Mouse (Mus musculus): ENCODE results near the gene Smok3a. TPM values are rescaled to one million over a fixed set of nuclear protein-coding genes. Genes with fewer than 3 reads are reported as not detected.
A peak's percentile ranks its signal among the peaks of the same experiment; 100 is the strongest.
"Not testable (repeated sequence)": the region's sequence is repeated elsewhere in the genome, so short reads cannot be mapped to it uniquely, and the experiment has no call there.

The Smok3a gene
- not detected in 2 replicates for polyA plus RNA-seq (2015; fragmentation: Nextera tagmentation; extraction: Ambion mirVana)

DNA sequence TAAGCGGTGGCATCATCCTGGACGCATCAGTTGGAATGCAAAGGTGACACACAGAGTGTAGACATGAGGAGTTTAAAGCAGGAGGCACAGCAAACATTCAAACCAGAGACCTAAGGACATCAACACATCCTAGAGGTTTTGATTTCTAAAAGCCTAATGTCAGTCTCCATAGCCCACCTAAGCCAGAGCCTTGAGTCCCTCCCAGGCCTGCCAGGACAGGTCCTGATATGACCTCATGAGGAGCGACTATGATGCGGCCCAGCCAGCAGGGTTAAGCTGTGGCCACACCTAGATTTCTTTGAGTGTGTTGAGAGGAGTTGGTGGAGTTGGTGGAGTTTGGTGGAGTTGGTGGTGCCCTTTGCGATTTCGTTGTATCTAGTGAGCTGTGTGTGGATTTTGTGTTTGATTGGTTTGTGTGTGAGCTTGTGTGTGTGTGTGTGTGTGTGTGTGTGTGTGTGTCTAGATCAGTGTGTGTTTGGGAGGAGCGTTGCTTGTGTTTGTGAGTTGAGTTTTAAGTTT, at the start of gene Smok3a, which contains the start of gene Smok3b:
TSS of gene Smok3a (plus strand) at position 301 of the 519 bp plus-strand sequence.
TSS of gene Smok3b (plus strand) at position 469 of the 519 bp plus-strand sequence.
- WGBS: 84% methylated on average over 3 of the region's 7 CpGs

DNA sequence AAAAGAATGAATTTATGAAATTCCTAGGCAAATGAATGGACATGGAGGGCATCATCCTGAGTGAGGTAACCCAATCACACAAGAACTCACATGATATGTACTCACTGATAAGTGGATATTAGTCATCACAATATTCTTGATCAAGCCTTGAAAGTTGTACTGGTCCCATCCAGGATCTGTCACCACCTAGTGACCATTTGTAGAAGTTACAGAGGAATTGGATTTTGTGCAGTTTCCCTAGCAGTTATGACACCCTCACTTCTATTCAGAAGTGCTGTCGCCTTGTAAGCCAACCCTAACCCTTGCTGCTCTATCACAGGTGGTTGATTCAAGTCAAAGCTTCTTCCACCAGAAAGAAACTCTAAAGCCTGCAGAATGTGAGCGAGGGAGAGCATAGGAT, 47.9 kb upstream of the Smok3a start:
- H3K4me1 ChIP-seq (replicated peaks; ENCODE audit: insufficient read depth, low read length): no peaks in the 10 kb centered on the region
- TF ChIP-seq CTCF (IDR thresholded peaks at IDR 0.05; ENCODE audit: low read depth): peak; percentile 18; the same call in 1 of the 2 replicates

More for the DNA sequence above, at the start of gene Smok3a, which contains the start of gene Smok3b:
- not testable (repeated sequence) for H3K9ac ChIP-seq (ENCODE audit: low read depth, low read length); H3K4me3 ChIP-seq (replicated peaks; ENCODE audit: low read depth, low read length); H3K9me3 ChIP-seq (replicated peaks; ENCODE audit: low read length); ATAC-seq (replicated peaks; ENCODE audit: low FRiP score, low read depth); H3K4me2 ChIP-seq (ENCODE audit: low read length); H3K36me3 ChIP-seq (ENCODE audit: insufficient read depth, low read length); H3K27ac ChIP-seq; H3K4me1 ChIP-seq (replicated peaks; ENCODE audit: insufficient read depth, low read length); H3K27me3 ChIP-seq (ENCODE audit: insufficient read depth, low read length); DNase-seq (ENCODE audit: low spot score)

GRCm38 (mm10) chr5:137973738-137974137, 47.3 kb upstream of the Smok3a start:
- H3K27ac ChIP-seq: no peak overlapping the region
- DNase-seq (ENCODE audit: low spot score): peak; percentile 41
- no peak overlapping the region for H3K9ac ChIP-seq (ENCODE audit: low read depth, low read length)
- no peak overlapping the region for H3K4me2 ChIP-seq (ENCODE audit: low read length)
- H3K9me3 ChIP-seq (replicated peaks; ENCODE audit: low read length): no peaks in the 10 kb centered on the region
- H3K27me3 ChIP-seq (ENCODE audit: insufficient read depth, low read length): no peaks in the 10 kb centered on the region
- peak; percentile 59 for TF ChIP-seq CTCF (IDR thresholded peaks at IDR 0.05; ENCODE audit: low read depth)
- no peaks in the 10 kb centered on the region for H3K36me3 ChIP-seq (ENCODE audit: insufficient read depth, low read length)
- ATAC-seq (replicated peaks; ENCODE audit: low FRiP score, low read depth): no peak
- H3K4me1 ChIP-seq (replicated peaks; ENCODE audit: insufficient read depth, low read length): no peaks in the 10 kb centered on the region
- H3K4me3 ChIP-seq (replicated peaks; ENCODE audit: low read depth, low read length): no peak overlapping the region
- WGBS: 48% methylated on average over 3 of the region's 3 CpGs

More for the DNA sequence above, 47.9 kb upstream of the Smok3a start:
- Histone ChIP-seq H3K9me3 (replicated peaks; ENCODE audit: low read length) (no peaks in the 10 kb centered on the region), H3K27me3 (ENCODE audit: insufficient read depth, low read length) (no peaks in the 10 kb centered on the region), H3K9ac (ENCODE audit: low read depth, low read length) (no peak overlapping the region), H3K4me3 (replicated peaks; ENCODE audit: low read depth, low read length) (no peak overlapping the region), H3K36me3 (ENCODE audit: insufficient read depth, low read length) (no peaks in the 10 kb centered on the region), H3K4me2 (ENCODE audit: low read length) (no peak overlapping the region), H3K27ac (no peak overlapping the region)
- 67% methylated on average over 2 of the region's 2 CpGs for WGBS
- ATAC-seq (replicated peaks; ENCODE audit: low FRiP score, low read depth): no peak
- DNase-seq (ENCODE audit: low spot score): no peak

DNA sequence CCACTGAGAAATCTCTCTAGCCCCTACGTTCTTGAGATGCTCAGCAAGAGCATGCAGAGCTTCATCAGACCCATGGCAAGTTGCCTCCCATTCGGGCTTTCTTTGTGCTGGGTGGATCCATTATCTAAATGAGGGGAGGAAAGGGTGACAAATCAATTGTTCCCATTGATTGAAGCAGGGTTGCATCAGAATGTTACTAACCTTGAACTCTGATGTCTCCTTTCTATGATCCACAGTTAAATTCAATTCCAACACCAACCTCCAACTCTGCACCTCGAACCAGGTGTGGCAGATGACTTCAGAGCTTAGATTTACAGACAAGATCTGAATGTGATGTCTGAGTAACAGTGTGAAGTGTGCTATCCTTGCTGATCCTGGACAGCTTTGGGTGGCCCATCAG, 46.3 kb upstream of the Smok3a start:
- Histone ChIP-seq H3K4me3 (replicated peaks; ENCODE audit: low read depth, low read length) (no peak overlapping the region), H3K9me3 (replicated peaks; ENCODE audit: low read length) (no peaks in the 10 kb centered on the region), H3K27ac (no peak overlapping the region), H3K9ac (ENCODE audit: low read depth, low read length) (no peak overlapping the region), H3K27me3 (ENCODE audit: insufficient read depth, low read length) (no peaks in the 10 kb centered on the region), H3K4me1 (replicated peaks; ENCODE audit: insufficient read depth, low read length) (no peaks in the 10 kb centered on the region), H3K36me3 (ENCODE audit: insufficient read depth, low read length) (no peaks in the 10 kb centered on the region), H3K4me2 (ENCODE audit: low read length) (no peak overlapping the region)
- TF ChIP-seq CTCF (IDR thresholded peaks at IDR 0.05; ENCODE audit: low read depth): no peak
- ATAC-seq (replicated peaks; ENCODE audit: low FRiP score, low read depth): no peak
- DNase-seq (ENCODE audit: low spot score): no peak
- 71% methylated on average over 3 of the region's 3 CpGs for WGBS

DNA sequence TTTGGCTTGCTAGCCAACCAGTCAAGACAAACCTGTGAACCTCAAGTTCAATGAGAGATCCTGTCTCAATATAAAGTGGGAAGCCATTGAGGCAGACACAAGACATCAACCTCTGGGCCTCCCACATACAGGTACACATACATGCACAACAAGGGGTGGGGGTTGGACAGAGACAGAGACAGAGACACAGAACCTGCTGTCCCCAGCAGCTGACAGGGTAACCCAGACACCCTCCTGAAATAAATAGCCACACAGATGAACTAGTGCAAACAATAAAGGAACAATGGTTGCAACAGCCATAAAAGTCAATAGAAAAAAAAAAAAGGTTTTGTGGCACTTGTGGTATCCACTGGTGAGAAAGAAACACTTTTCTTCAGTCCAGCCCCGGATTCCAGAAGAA, 45.6 kb upstream of the Smok3a start:
- 60% methylated on average over 1 of the region's 1 CpGs for WGBS
- Histone ChIP-seq H3K27ac (no peak overlapping the region), H3K4me2 (ENCODE audit: low read length) (no peak overlapping the region), H3K27me3 (ENCODE audit: insufficient read depth, low read length) (no peaks in the 10 kb centered on the region), H3K4me1 (replicated peaks; ENCODE audit: insufficient read depth, low read length) (no peaks in the 10 kb centered on the region), H3K36me3 (ENCODE audit: insufficient read depth, low read length) (no peaks in the 10 kb centered on the region), H3K9ac (ENCODE audit: low read depth, low read length) (no peak overlapping the region), H3K4me3 (replicated peaks; ENCODE audit: low read depth, low read length) (no peak overlapping the region), H3K9me3 (replicated peaks; ENCODE audit: low read length) (no peaks in the 10 kb centered on the region)
- no peak for DNase-seq (ENCODE audit: low spot score)
- ATAC-seq (replicated peaks; ENCODE audit: low FRiP score, low read depth): no peak
- TF ChIP-seq CTCF (IDR thresholded peaks at IDR 0.05; ENCODE audit: low read depth): no peak

DNA sequence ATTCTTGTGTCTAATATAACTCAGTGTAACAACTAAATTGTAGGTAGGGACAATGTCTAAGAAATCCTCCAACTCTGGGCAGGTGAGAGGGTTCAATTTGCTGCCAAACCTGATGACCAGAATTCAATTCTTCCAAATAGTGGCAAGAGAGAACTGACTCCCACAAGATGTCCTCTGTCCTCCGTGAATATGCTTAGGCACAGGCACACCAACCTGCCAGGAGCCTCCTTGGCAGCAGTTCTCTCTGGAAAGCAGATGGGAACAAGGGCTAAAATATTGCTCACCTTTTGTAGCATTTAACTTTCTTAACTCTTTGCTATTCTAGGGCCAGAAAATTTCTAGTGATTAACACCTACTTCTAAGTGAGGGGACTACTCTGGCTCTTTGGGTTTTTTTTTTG, 43.8 kb upstream of the Smok3a start:
- H3K4me2 ChIP-seq (ENCODE audit: low read length): no peak overlapping the region
- no peak overlapping the region for H3K27ac ChIP-seq
- no peaks in the 10 kb centered on the region for H3K36me3 ChIP-seq (ENCODE audit: insufficient read depth, low read length)
- TF ChIP-seq CTCF (IDR thresholded peaks at IDR 0.05; ENCODE audit: low read depth): no peak
- DNase-seq (ENCODE audit: low spot score): no peak
- H3K4me1 ChIP-seq (replicated peaks; ENCODE audit: insufficient read depth, low read length): no peaks in the 10 kb centered on the region
- H3K9ac ChIP-seq (ENCODE audit: low read depth, low read length): no peak overlapping the region
- no peak for ATAC-seq (replicated peaks; ENCODE audit: low FRiP score, low read depth)
- H3K4me3 ChIP-seq (replicated peaks; ENCODE audit: low read depth, low read length): no peak overlapping the region
- no peaks in the 10 kb centered on the region for H3K27me3 ChIP-seq (ENCODE audit: insufficient read depth, low read length)
- WGBS: 30% methylated on average over 1 of the region's 1 CpGs
- H3K9me3 ChIP-seq (replicated peaks; ENCODE audit: low read length): no peaks in the 10 kb centered on the region

DNA sequence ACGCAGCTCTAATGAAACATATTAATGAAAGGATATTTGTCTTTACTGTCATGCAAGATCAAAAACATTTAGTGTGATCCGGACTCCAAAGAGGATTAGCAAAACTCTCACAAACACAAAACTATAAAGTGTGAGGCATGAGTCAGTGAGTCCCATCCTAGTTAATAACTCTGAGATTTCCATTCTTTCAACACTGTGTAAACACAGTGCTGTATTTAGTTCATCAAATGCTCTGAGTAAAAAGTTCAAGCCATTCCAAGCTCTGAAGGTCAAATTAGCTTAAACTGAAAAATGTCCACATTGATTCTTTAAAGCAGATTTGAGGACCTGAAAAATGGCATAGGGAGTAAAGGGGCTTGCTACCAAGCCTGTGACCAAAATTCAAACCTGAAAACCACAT, 42.0 kb upstream of the Smok3a start:
- WGBS: 79% methylated on average over 2 of the region's 2 CpGs
- no peak overlapping the region for H3K4me3 ChIP-seq (replicated peaks; ENCODE audit: low read depth, low read length)
- H3K9me3 ChIP-seq (replicated peaks; ENCODE audit: low read length): no peaks in the 10 kb centered on the region
- no peak overlapping the region for H3K4me2 ChIP-seq (ENCODE audit: low read length)
- H3K27me3 ChIP-seq (ENCODE audit: insufficient read depth, low read length): no peaks in the 10 kb centered on the region
- H3K36me3 ChIP-seq (ENCODE audit: insufficient read depth, low read length): no peaks in the 10 kb centered on the region
- no peak for TF ChIP-seq CTCF (IDR thresholded peaks at IDR 0.05; ENCODE audit: low read depth)
- no peak overlapping the region for H3K27ac ChIP-seq
- DNase-seq (ENCODE audit: low spot score): no peak
- no peak for ATAC-seq (replicated peaks; ENCODE audit: low FRiP score, low read depth)
- H3K9ac ChIP-seq (ENCODE audit: low read depth, low read length): no peak overlapping the region
- no peaks in the 10 kb centered on the region for H3K4me1 ChIP-seq (replicated peaks; ENCODE audit: insufficient read depth, low read length)
